Mouse (Mus musculus) induced T-regulatory cell, adult 2 months (primary cell): Measurements from ENCODE around the gene Riox1.
"Not testable (repeated sequence)": the region's sequence is repeated elsewhere in the genome, so short reads cannot be mapped to it uniquely, and the experiment has no call there.

ENCODE experiments used
- DNase-seq: peaks from one replicate; pipeline ENCODE4 v3.0.0-alpha.2; 2012; ENCODE audit warnings: low read depth

Riox1 gene

GRCm38 (mm10) chr12:83949776-83950492, 474 bp upstream of the Riox1 start:
- DNase-seq = no peak

DNA sequence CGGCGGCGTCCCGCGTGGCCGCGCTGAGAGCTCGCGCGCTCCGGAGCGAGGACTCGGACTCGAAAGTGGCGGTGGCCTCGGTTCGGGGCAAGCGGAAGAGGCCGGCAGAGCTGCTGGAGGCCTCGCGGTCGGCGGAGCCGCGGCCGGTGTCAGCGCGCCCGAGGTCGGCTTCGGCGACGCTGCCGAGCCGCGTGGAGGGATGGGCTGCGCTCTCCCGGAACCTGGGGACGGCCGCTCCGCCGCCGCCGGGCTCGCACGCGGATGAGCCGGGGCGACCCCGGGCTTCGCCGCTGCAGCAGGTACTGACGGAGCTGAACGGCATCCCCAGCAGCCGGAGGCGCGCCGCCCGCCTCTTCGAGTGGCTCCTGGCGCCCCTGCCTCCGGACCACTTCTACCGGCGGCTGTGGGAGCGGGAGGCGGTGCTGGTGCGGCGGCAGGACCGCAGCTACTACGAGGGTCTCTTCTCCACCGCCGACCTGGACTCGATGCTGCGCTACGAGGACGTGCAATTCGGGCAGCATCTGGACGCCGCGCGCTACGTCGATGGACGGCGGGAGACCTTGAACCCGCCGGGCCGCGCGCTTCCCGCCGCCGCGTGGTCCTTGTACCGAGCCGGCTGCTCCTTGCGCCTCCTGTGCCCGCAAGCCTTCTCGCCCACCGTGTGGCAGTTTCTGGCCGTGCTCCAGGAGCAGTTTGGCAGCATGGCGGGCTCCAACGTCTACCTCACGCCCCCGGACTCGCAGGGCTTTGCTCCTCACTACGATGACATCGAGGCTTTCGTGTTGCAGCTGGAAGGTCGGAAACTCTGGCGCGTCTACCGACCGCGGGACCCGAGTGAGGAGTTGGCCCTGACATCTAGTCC, 663 bp downstream of the Riox1 start:
- peak; percentile 57 for DNase-seq

GRCm38 (mm10) chr12:83951711-83952575, 1.5 kb downstream of the Riox1 start:
- DNase-seq = no peak

GRCm38 (mm10) chr12:83958278-83958677, 7.9 kb downstream of the Riox1 start:
- DNase-seq = no peak

DNA sequence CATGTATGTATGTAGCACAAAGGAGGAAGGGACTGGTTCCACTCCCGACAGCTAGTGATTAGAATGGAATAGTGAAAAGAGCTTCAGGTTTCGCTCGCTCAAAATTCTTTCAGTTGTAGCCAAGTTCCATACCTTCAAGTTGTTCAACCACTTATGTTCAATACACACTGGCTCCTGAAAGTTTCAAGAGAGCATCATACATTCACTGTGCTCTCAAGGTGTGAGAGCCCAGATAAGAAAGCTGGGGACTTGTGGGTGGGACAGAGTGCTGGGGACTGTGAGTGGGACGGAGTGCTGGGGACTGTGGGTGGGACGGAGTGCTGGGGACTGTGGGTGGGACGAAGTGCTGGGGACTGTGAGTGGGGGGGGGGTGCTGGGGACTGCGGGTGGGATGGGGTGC, 14.8 kb downstream of the Riox1 start:
- no peak for DNase-seq

DNA sequence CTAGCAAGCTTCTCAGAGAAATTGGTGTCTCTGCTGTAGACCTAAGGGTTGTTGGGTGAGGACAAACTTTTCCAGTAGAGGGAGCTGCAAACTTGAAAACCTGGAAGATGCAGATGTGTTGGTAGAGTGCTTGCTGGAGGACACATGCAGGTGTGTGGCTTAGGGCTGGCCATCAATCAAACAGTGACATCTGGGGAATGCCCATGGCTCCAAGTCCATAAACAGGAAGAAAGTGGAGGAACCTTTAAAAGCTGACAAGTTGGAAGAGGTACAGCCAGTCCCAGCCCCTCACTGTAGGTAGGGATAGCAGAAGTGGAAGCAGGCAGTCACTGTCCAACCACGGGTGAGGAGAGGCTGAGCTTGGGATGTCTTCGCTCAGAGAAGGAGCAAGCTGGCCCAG, 21.7 kb downstream of the Riox1 start:
- peak; percentile 68 for DNase-seq

DNA sequence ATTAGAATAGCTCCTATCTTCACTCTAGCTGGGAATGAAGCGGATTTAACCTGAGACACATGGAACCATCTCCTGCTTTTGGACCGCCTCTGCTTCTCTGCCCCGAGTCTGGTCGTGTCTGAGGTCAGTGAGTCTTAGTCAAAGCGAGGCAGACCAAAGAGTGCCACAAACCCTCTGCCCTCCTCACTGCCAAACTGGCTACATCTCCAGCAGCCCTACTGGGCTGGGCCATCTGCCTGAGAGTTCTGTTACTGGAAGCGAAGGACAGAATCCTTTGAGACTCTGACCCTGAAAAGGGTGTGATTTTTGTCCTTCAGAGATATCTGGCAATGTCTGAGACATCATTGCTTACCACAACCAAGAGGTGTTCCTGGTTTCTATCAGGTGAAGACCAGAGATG, 28.5 kb downstream of the Riox1 start:
- no peak for DNase-seq

DNA sequence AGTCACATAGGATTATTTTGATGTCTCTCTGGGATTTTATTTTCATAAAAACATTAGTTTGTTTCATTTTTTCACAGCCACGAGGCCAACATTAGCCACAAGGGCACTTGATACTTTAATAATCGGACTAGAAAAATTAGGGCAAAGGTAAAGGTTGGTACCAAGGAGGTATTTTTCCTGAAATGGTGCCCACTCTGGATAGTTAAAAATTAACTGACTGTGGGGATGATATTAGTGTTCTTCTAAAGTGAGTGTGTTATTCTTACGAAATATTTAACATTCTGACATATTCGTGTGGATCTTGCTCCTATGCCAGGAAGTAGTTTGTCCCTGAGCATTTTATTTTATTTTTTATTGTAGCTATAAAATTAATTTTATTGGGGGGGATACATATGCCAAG, 31.2 kb downstream of the Riox1 start:
- no peak for DNase-seq

DNA sequence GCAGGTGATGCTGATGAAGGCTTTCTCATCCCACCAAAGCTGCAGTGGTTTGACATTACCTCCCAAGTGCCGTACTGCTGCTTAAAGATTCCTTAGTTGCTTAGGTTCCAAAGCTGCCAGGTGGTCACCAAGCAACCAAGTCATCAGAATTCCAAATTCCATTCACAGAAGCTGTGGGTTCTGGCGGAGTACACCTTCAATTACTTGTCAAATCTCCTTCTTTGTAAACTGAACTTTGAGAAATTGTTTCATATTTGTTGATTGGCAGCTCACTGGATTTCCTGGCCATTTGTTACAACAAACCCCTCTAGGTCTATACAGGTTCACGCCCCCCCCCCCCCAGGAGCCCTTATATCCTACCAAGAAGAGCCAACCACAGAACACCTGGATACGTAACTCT, 34.3 kb downstream of the Riox1 start, which contains the start of gene Heatr4:
Gene Heatr4, minus strand, starts transcription at position 101 of the 400 bp plus-strand sequence.
- DNase-seq = no peak

DNA sequence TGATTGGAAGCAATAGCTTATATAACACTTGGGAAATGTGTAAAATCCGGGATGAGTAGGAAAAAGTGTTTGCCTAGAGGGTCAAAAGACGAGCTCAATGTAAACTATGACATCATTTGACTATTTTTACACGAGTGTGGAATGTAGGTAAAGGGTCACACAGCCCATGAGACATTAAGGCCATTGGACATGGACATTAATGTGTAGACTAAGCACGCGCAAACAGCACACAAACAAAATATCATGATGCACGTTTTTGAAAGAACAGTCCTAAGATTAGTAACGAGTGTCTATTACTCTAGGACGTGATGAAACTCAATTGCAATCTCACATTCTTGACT, 36.8 kb downstream of the Riox1 start:
- no peak for DNase-seq

- DNase-seq = peak; percentile 93
Measured at GRCm38 (mm10) chr12:83987583-83988441, 37.4 kb downstream of the Riox1 start, which contains the start of gene Acot2. Gene Acot2 (plus strand): TSS chr12:83987861.

- no peak for DNase-seq
Measured at GRCm38 (mm10) chr12:83988483-83988882, 38.1 kb downstream of the Riox1 start.

DNA sequence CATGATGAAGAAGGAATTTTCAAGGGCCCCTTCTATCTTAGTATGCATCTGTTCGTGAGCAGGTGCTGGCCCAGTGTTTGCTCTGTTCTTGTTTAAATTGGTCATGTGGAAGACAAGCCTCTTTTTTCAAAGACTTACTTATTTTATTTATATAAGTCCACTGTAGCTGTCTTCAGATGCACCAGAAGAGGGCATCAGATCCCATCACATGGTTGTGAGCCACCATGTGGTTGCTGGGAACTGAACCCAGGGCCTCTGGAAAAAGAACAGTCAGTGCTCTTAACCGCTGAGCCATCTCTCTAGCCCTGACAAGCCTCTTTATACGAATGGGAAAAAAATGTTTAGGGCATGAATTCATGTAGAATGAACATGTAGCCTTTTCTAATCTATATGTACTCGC, 39.0 kb downstream of the Riox1 start:
- DNase-seq = no peak

- DNase-seq = no peak
Measured at GRCm38 (mm10) chr12:83997221-83997620, 46.8 kb downstream of the Riox1 start.

DNA sequence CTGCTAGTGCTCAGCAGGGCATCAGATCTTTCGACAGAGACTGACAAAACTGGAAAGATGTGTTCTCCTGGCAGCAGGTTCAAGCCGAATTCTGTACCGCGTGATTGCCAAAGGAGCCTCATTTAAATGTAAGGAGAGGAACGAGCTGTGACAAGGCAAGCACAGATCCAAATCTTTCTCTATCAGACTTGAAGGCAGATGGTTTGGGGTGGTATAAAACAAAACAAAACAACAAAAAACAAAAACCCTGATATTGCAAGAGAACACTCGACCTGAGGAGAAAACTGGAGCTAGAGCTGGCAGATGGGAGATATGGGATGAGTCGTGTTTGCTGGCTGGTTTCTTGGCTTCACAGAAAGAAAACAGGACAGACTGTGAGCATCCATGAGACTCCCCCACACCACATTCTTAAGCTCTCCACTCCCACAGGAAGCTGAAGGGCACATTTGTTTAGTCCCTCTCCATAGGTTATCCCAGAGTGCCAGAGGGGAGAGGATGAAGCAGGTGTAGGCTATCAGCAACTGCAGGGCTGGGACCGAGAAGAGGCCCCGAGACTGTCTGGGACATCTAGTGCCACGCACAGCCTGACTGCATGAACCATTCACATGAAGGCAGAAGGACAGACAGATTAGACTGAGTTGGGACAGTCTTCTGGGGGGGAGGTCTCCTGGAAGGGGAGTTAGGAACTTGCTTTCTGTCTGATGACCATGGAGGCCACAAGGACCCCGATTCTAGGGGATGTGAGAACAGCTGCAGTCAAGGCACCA, 48.1 kb downstream of the Riox1 start:
- no peak for DNase-seq

GRCm38 (mm10) chr12:83999237-83999636, 48.8 kb downstream of the Riox1 start:
- not testable (repeated sequence) for DNase-seq

DNA sequence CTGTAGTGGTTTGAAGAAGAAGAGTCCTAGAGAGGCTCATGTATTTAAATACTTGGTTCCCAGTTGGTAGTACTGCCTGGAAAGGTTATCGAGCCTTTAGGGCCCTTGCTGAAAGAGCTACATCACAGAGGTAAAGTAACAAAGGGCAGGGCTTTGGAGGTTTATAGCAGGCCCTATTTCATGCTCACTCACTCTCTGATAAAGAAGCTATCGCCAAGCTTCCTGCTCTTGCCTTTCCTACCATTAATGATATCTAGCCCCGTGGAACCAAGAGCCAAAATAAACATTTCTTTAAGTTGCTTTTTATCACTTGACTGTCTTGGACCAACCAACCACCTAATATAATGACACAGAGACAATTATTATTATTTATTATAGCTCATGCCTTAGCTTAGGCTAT, 50.0 kb downstream of the Riox1 start:
- no peak for DNase-seq
